Mouse (Mus musculus): ENCODE data around the gene Cnot4.
"Not testable (repeated sequence)": the region's sequence is repeated elsewhere in the genome, so short reads cannot be mapped to it uniquely, and the experiment has no call there.

The Cnot4 gene

DNA sequence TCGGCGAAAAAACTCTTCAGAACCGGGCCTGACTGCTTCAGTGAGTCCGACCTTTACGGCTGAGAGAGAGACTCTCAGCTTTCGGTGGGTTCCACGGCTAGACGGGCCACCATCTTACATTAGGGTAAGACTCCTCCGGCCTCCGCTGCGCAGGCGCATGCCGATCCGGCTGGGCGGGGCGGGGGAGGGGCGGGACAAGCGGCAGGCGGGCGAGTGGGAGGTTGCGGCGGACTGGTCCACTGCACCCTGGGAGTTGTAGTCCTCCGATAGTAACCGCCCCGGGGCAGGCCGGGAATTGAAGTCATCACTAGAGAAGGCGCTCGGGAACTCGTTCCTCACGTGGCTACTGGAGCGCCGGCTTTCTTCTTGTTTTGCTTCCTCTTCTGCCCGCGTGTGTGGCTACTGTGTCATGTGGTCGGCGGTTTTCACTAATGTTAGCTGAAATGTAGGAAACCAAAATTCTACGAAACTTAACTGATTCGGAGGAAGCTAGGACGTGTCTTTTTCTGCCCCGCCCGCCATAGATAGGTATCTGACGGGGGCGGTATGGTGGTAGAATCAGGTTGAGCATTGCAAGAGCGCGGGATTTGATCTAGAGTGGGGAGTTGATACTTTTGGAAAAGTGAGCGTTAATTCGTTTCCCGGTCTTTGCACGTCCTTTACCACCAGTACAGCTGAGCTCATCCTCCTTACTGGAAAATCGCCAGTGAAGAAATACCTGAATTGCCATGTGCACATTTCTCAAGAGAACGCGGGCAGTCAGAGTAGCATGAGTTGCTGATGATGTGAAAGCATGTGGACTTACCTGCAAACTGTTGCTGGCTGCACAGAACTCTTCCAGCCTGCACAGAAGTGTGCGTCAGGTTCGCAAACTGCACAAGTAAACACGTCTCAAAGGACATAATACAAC, at the start of gene Cnot4:
TSS of gene Cnot4 (minus strand) at position 146 of the 910 bp plus-strand sequence.
- DNase-seq (ENCODE audit: extremely low read depth, insufficient read length, low spot score): peak; percentile 99

GRCm38 (mm10) chr6:35179299-35179698, 45.8 kb upstream of the Cnot4 start:
- not testable (repeated sequence) for DNase-seq (ENCODE audit: extremely low read depth, insufficient read length, low spot score)

DNA sequence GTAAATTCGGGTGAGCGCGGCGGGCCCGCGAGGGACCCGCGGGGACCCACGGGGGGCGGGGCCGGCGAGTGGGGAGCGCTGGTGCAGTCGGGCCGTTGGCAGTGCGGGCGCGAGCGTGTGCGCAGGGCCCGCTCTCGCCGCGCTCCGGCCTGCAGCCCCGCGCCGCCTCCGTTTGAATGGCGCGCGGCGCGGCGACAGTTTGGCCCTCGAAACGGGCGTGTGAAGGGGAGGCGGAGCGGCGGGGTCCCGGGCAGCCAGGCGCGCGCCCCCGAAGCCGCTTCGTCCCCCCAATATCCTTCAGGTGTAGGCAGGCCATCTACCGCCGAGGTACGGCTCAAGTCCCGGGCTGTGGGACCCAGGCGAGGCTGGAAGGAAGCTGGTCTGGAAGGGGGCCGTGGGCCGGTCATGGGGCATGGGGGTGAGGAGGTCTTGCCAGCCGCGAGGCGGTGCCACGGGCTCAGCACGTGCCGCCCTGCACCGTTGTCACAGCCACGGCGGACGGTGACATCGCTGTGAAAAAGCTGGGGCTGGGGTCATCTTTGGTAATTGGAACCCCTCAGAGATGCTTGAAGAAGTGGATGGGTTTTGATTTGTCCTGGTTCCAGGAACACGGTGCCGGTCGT, 44.2 kb upstream of the Cnot4 start:
- DNase-seq (ENCODE audit: extremely low read depth, insufficient read length, low spot score): peak; percentile 78

GRCm38 (mm10) chr6:35176979-35177649, 43.6 kb upstream of the Cnot4 start, which contains the start of gene Nup205:
Gene Nup205 (plus strand): TSS chr6:35177421.
- peak; percentile 94 for DNase-seq (ENCODE audit: extremely low read depth, insufficient read length, low spot score)

- no peak for DNase-seq (ENCODE audit: extremely low read depth, insufficient read length, low spot score)
Observed at GRCm38 (mm10) chr6:35173181-35173580, 39.7 kb upstream of the Cnot4 start.

- DNase-seq (ENCODE audit: extremely low read depth, insufficient read length, low spot score): not testable (repeated sequence)
Observed at GRCm38 (mm10) chr6:35172028-35172427, 38.5 kb upstream of the Cnot4 start.

- DNase-seq (ENCODE audit: extremely low read depth, insufficient read length, low spot score): no peak
Observed at GRCm38 (mm10) chr6:35169250-35169649, 35.7 kb upstream of the Cnot4 start.

DNA sequence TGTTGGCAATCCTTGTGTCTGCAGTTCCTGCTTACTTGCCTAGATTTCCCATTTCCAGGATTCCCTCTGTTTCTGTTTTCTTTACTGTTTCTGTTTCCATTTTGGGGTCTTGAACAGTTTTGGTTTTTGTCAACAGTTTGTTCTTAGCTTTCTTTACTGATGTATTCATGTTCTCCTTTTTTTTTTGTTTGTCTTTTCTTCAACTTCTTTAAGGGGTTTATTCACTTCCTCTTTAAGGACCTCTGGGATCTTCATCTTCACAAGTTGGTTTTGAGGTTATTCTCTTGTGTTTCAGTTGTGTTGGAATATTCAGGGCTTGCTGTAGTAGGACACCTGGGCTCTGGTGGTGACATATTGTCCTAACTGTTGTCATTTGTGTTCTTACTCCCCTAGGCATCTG, 21.0 kb upstream of the Cnot4 start:
- no peak for DNase-seq (ENCODE audit: extremely low read depth, insufficient read length, low spot score)

GRCm38 (mm10) chr6:35147726-35148422, 14.3 kb upstream of the Cnot4 start:
- no peak for DNase-seq (ENCODE audit: extremely low read depth, insufficient read length, low spot score)

DNA sequence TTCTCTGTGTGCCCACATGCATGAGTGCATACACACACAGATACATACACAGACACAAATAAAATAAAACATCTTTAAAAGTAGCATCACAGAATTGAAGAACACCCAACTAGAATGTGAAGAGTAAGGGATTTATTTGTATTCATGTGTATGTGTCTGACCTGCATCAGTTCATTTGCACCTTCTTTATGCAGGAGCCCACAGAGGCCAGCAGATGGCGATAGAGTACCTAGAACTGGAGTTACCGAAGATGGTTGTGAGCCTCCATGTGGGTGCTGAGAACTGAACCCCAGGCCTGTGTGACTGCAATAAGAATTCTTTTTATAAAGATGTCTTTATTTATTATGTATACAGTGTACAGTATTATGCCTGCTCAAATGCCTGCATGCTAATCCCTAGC, 12.0 kb upstream of the Cnot4 start:
- DNase-seq (ENCODE audit: extremely low read depth, insufficient read length, low spot score): no peak

DNA sequence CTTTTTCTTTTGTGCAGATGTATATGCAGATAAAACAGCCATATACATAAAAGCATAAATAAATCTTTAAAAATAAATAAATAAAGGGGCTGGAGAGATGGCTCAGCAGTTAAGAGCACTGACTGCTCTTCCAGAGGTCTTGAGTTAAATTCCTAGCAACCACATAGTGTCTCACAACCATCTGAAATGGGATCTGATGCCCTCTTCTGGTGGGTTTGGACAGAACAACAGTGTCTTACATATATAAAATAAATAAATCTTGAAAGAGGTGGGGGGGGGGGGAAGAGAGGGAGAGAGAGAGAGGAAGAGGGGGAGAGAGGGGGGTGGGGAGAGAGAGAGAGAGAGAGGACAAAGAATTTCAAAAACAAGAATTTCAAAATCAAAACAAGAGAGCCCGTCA, 6.8 kb upstream of the Cnot4 start:
- no peak for DNase-seq (ENCODE audit: extremely low read depth, insufficient read length, low spot score)

- no peak for DNase-seq (ENCODE audit: extremely low read depth, insufficient read length, low spot score)
Observed at GRCm38 (mm10) chr6:35134844-35135243, 1.3 kb upstream of the Cnot4 start.

GRCm38 (mm10) chr6:35133246-35133578, 312 bp downstream of the Cnot4 start:
- DNase-seq (ENCODE audit: extremely low read depth, insufficient read length, low spot score): no peak

DNA sequence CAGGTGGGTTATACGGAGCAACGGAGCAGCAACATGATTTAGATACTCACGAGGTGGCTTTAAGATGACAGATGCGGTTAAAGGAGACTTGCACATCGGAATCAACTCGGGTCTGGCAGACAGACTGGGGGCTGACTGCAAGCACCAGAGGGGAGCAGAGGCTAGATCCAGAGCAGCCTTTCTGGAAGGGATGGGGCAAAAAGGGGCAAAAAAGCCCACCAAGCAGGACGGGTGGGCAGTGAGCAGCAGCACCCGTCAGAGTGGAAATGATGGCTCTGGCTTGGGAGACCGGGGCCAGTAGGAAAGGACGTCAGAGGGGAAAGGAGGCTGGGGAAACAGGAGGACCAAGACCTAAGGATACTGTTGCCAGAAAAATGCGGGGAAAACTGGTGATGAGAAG, 718 bp downstream of the Cnot4 start:
- DNase-seq (ENCODE audit: extremely low read depth, insufficient read length, low spot score): peak; percentile 57

GRCm38 (mm10) chr6:35122488-35122887, 11.0 kb downstream of the Cnot4 start:
- no peak for DNase-seq (ENCODE audit: extremely low read depth, insufficient read length, low spot score)

- DNase-seq (ENCODE audit: extremely low read depth, insufficient read length, low spot score): no peak
Observed at GRCm38 (mm10) chr6:35121925-35122324, 11.6 kb downstream of the Cnot4 start.

GRCm38 (mm10) chr6:35102457-35102856, 31.1 kb downstream of the Cnot4 start:
- no peak for DNase-seq (ENCODE audit: extremely low read depth, insufficient read length, low spot score)

DNA sequence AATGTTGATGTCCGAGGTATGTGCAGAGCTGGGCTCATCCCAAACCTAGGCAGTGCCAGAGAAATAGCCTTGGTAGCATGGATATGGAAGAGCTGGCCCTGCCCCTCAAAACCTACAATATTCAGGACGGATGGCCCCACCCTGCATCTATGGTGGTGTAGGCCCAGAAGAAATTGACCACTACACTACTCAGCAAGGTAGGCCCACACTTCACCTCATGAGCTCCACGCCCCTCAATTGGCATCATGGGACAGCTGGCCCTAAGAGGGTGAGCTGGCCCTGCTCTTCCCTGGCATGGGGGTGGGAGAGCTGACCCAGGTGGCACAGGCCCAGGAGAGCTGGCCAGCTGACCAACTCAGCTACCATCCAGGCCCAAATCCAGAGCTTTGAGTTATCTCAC, 48.6 kb downstream of the Cnot4 start:
- no peak for DNase-seq (ENCODE audit: extremely low read depth, insufficient read length, low spot score)

GRCm38 (mm10) chr6:35075148-35075547, 58.4 kb downstream of the Cnot4 start:
- DNase-seq (ENCODE audit: extremely low read depth, insufficient read length, low spot score): no peak

DNA sequence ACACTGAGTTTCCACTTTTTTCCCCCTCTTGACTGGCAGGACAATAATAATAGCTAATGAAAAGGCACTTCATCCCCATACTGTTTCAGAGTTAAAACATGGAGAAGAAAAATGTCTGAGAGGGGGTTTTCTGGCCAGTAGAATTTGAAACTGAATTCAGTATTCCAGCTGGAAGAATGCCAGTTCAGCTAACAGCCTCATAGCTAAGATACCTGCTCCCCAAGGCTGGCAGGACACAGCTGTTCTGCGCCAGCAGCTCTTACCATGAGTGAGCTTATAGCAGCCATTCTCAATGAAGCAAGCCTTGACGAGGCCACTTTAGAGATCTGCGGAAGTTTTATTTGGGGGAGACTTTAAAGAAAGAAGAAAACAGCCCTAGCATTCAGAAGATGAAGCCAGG, 62.3 kb downstream of the Cnot4 start:
- no peak for DNase-seq (ENCODE audit: extremely low read depth, insufficient read length, low spot score)

DNA sequence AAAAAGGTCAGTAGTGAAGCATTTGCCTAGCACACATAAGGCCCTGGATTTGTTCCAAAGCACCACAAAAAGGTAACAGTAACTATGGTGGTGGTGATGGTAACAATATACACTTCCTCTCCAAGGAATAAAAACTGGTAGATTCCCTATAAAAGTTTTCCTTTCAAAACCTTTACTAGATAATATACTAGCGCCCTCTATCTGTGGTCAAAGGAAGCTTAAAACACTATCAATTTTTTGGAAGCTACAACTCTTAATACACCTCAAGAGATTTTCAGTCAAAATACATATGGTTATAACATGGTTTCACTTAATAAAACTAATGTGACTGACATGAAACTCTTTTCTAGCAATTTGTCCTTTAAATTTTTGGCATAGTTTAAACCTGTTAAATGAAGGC, 71.1 kb downstream of the Cnot4 start:
- DNase-seq (ENCODE audit: extremely low read depth, insufficient read length, low spot score): no peak
